Mouse (Mus musculus) forebrain, postnatal 0 days (tissue): ENCODE measurements around the gene Cyb561d1. TPM values are rescaled to one million over a fixed set of nuclear protein-coding genes. Genes with fewer than 3 reads are reported as not detected.

Source experiments
- ATAC-seq: fragments of 200-750 bp; cut with Nextera tagmentation; 2 replicates; pipeline ENCODE4 v1.8.0; 2017; ENCODE audit warnings: mild to moderate bottlenecking, moderate library complexity
- DNase-seq: peaks from one replicate; pipeline ENCODE4 v3.0.0-alpha.2; 2015
- H3K27ac ChIP-seq: fragments of 300-500 bp; sonication (generic); 2 replicates; pipeline ENCODE4 v1.5.1; 2014; ENCODE audit warnings: low read depth, mild to moderate bottlenecking, antibody characterized with exemption, low read length, moderate library complexity, mixed read lengths
- H3K27me3 ChIP-seq: fragments of 300-500 bp; sonication (generic); 2 replicates; pipeline ENCODE4 v1.6.1; 2014; ENCODE audit warnings: mild to moderate bottlenecking, low read length, mixed read lengths; ENCODE audit not compliant: insufficient read depth
- H3K36me3 ChIP-seq: fragments of 300-500 bp; sonication (generic); 2 replicates; pipeline ENCODE4 v1.6.1; 2014; ENCODE audit warnings: mild to moderate bottlenecking, moderate library complexity; ENCODE audit not compliant: insufficient read depth
- H3K4me1 ChIP-seq: fragments of 300-500 bp; sonication (generic); 2 replicates; pipeline ENCODE4 v1.6.1; 2014; ENCODE audit warnings: antibody characterized with exemption; ENCODE audit not compliant: insufficient read depth
- H3K4me2 ChIP-seq: fragments of 300-500 bp; sonication (generic); 2 replicates; pipeline ENCODE4 v1.6.1; 2014; ENCODE audit warnings: low read depth, mild to moderate bottlenecking, moderate library complexity
- H3K4me3 ChIP-seq: fragments of 300-500 bp; sonication (generic); 2 replicates; pipeline ENCODE4 v1.5.1; 2014; ENCODE audit warnings: low read depth, low read length, mixed read lengths
- H3K9ac ChIP-seq: fragments of 300-500 bp; sonication (generic); 2 replicates; pipeline ENCODE4 v1.6.1; 2014; ENCODE audit warnings: mild to moderate bottlenecking
- H3K9me3 ChIP-seq: fragments of 300-500 bp; sonication (generic); 2 replicates; pipeline ENCODE4 v1.6.1; 2016; ENCODE audit warnings: low read length
- CTCF ChIP-seq: sonication (generic); IDR thresholded peaks from 2 replicates; pipeline ENCODE4 v1.5.1; 2016; ENCODE audit warnings: antibody characterized with exemption, control low read depth, low read depth
- WGBS: fragments of 180-500 bp; shearing (Covaris S2); extraction: QIAGEN DNeasy Blood & Tissue Kit; methylation state at CpG from one replicate; pipeline ENCODE4 v1.1.7; 2014; 5-methylcytosine and 5-hydroxymethylcytosine counted together
- polyA plus RNA-seq: library from polyadenylated mRNA; unstranded; fragments of >200 nt; fragmentation: Nextera tagmentation; extraction: Ambion mirVana; gene quantifications from 2 replicates; pipeline ENCODE4 v1.2.1, GENCODE M21; 2015
- total RNA-seq: library from RNA; depleted of rRNA; stranded (reverse); fragments of >200 nt; gene quantifications from 2 replicates; pipeline ENCODE4 v1.2.3, GENCODE M21; 2014

Gene Cyb561d1
- total and polyA plus RNA-seq, 2 experiments from 2014 or later: 4.5 to 5.4 TPM

GRCm38 (mm10) chr3:108203621-108204325 lies 2.8 kb upstream of the Cyb561d1 start:
- Histone ChIP-seq H3K4me1 (peaks cover 12% of the 10 kb centered on the region), H3K4me2 (no peak overlapping the region), H3K36me3 (peaks cover 56% of the 10 kb centered on the region), H3K9me3 (no peaks in the 10 kb centered on the region), H3K27ac (no peak overlapping the region), H3K27me3 (no peaks in the 10 kb centered on the region), H3K4me3 (no peak overlapping the region), H3K9ac (no peak overlapping the region)
- peak; percentile 84 for TF ChIP-seq CTCF
- DNase-seq (peak; percentile 65), ATAC-seq (no peak)
- 82% methylated on average over 11 of the region's 11 CpGs for WGBS

- Histone ChIP-seq H3K36me3 (peaks cover 62% of the 10 kb centered on the region), H3K4me3 (no peak overlapping the region), H3K4me1 (peaks cover 6% of the 10 kb centered on the region), H3K9ac (no peak overlapping the region), H3K27me3 (no peaks in the 10 kb centered on the region), H3K9me3 (no peaks in the 10 kb centered on the region), H3K4me2 (no peak overlapping the region), H3K27ac (no peak overlapping the region)
- no peak for TF ChIP-seq CTCF
- DNase-seq (no peak), ATAC-seq (no peak)
- WGBS: 94% methylated on average over 13 of the region's 13 CpGs
Measured at GRCm38 (mm10) chr3:108203212-108203611, 2.2 kb upstream of the Cyb561d1 start.

DNA sequence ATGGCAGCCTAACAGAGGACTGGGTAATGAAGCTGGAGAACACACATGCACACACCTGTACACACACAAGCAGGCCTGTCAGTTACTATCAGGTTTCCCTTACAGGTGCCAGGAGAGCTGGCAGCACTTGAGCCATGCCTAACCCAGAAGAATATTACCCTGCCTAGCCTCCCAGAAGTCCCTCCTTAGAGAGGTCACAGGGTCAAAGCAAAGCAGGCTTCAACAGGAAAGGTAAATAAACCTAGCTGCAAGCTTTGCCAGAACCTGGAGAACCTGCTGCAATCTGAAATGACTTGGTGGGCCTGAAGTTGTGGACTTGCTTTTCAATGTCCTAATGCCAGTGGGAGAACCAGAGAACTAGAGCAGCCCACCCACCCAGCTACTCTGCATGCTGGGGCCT lies 1.5 kb upstream of the Cyb561d1 start:
- ATAC-seq (no peak), DNase-seq (no peak)
- Histone ChIP-seq H3K4me1 (peaks cover 6% of the 10 kb centered on the region), H3K4me2 (no peak overlapping the region), H3K4me3 (no peak overlapping the region), H3K9me3 (no peaks in the 10 kb centered on the region), H3K9ac (no peak overlapping the region), H3K27me3 (no peaks in the 10 kb centered on the region), H3K36me3 (peaks cover 64% of the 10 kb centered on the region), H3K27ac (no peak overlapping the region)
- no peak for TF ChIP-seq CTCF

DNA sequence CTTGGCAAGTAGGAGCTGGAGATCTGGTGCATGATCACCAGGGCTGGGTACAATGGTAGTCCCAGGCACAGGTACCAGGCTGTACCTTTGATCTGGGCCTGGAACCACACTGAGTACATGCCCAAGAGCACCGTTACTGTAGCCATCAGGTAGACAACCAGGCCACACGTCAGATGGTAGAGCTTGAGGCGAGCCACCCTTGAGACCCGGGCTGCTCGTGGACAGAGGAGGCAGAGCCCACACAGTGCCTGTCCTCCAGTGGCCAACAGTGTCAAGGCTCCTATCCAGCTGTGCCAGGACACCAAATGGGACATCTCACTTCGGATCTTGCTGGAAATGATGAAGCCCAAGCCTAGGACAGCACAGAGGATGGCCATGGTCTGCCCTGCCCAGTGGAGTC lies 1.8 kb downstream of the Cyb561d1 start:
- WGBS: 95% methylated on average over 6 of the region's 6 CpGs
- H3K4me3 ChIP-seq: no peak overlapping the region
- H3K4me1 ChIP-seq: peaks cover 17% of the 10 kb centered on the region
- DNase-seq (no peak), ATAC-seq (no peak)
- no peak overlapping the region for H3K27ac ChIP-seq
- no peak overlapping the region for H3K9ac ChIP-seq
- H3K9me3 ChIP-seq: no peaks in the 10 kb centered on the region
- no peak for TF ChIP-seq CTCF
- H3K4me2 ChIP-seq: no peak overlapping the region
- peaks cover 38% of the 10 kb centered on the region for H3K36me3 ChIP-seq
- no peaks in the 10 kb centered on the region for H3K27me3 ChIP-seq

DNA sequence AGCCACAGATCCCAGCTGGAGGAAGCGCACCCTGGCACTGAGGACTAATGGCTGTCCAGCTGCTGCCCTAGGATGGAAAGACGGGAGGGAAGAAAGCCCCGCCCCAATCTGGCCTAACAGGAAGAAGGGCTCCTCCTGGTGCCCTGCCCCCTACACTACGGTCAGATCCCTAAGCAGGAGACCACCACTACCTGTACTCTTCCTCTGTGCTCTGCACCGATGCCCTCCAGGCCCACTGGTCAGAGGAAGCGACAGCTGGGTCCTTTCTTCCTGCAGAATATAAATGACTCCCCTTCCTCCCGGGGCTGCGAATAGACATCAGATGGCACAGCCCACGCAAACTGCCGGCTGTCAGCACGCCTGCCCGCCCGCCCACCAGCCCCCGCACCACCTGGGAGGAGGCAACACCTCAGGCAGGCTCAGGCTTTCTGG lies 3.9 kb downstream of the Cyb561d1 start:
- Histone ChIP-seq H3K36me3 (peaks cover 24% of the 10 kb centered on the region), H3K27me3 (no peaks in the 10 kb centered on the region), H3K4me1 (peaks cover 17% of the 10 kb centered on the region), H3K4me3 (no peak overlapping the region), H3K4me2 (peak overlapping the region; percentile 28), H3K9ac (peak overlapping the region; percentile 31), H3K9me3 (no peaks in the 10 kb centered on the region), H3K27ac (peak overlapping the region; percentile 62; the same call in 1 of the 2 replicates)
- DNase-seq: peak; percentile 53
- TF ChIP-seq CTCF: no peak
- peak; percentile 9 for ATAC-seq
- WGBS: 18% methylated on average over 14 of the region's 14 CpGs

GRCm38 (mm10) chr3:108195941-108196590 lies 4.9 kb downstream of the Cyb561d1 start:
- peak; percentile 65 for DNase-seq
- peaks cover 13% of the 10 kb centered on the region for H3K4me1 ChIP-seq
- no peaks in the 10 kb centered on the region for H3K27me3 ChIP-seq
- 55% methylated on average over 7 of the region's 7 CpGs for WGBS
- ATAC-seq: peak; percentile 44
- no peak overlapping the region for H3K9ac ChIP-seq
- H3K9me3 ChIP-seq: no peaks in the 10 kb centered on the region
- peak overlapping the region; percentile 73 for H3K27ac ChIP-seq
- no peak overlapping the region for H3K4me3 ChIP-seq
- no peak for TF ChIP-seq CTCF
- peaks cover 23% of the 10 kb centered on the region for H3K36me3 ChIP-seq
- no peak overlapping the region for H3K4me2 ChIP-seq

DNA sequence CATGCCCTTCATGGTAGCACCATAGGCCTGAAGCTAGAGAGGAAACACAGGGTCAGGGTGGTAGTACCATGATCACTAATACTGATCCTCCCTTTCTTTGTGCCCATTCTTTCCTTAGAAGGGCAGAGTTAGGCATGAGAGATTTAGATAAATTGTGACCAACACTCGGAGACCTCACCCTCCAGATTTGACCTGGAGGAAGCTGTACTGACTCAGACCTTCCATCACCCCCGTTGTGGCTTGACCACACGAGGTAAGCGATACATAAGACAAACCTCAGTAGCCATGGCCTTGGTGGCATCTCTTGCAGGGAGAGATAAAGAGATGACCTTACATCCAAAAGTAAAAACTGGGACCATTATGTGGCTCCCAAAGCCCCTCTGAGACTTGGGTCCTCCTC lies 5.7 kb downstream of the Cyb561d1 start:
- DNase-seq: no peak
- H3K4me3 ChIP-seq: no peak overlapping the region
- 92% methylated on average over 4 of the region's 4 CpGs for WGBS
- no peak overlapping the region for H3K4me2 ChIP-seq
- peaks cover 28% of the 10 kb centered on the region for H3K36me3 ChIP-seq
- H3K9ac ChIP-seq: no peak overlapping the region
- peaks cover 11% of the 10 kb centered on the region; the same call in 1 of the 2 replicates for H3K4me1 ChIP-seq
- no peaks in the 10 kb centered on the region for H3K27me3 ChIP-seq
- no peak for TF ChIP-seq CTCF
- H3K27ac ChIP-seq: no peak overlapping the region; the same call in 1 of the 2 replicates
- ATAC-seq: no peak
- H3K9me3 ChIP-seq: no peaks in the 10 kb centered on the region
